Mouse (Mus musculus): ENCODE measurements around the gene Hmgb1. TPM values are rescaled to one million over a fixed set of nuclear protein-coding genes. Genes with fewer than 3 reads are reported as not detected.

Gene Hmgb1
- polyA plus RNA-seq, 1 experiment = 18.9 TPM

DNA sequence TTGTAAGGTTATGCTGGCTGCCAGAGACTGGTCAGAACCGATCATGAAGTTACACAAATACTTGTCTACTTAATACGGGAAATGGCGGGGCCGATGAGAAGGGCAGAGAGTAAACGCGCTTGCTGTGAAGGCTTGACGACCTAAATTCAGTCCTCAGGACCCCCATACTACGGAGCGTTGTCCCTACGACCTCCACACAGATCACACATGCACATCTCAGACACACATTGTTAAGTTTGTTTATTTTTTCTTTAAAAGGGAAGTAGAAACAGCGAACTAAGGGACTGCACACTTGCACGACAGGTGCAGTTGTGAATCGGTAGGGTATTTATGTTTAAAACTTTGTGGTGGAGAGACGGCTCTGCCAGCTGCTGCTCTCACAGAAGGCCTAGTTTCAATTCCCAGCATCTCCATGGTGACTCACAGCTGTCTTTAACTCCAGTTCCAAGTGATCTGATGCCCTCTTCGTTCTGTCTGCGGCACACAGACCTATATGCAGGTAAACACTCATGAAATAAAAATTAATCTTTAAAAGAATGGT is 64.9 kb downstream of the Hmgb1 start:
- Histone ChIP-seq H3K36me3 (ENCODE audit: control insufficient read depth, insufficient read depth, low read length) (no peaks in the 10 kb centered on the region), H3K4me3 (ENCODE audit: extremely low read depth, insufficient read depth, insufficient read length) (no peak overlapping the region), H3K27ac (ENCODE audit: insufficient read depth, low read length) (no peak overlapping the region), H3K4me1 (ENCODE audit: control insufficient read depth, insufficient read depth, insufficient read length) (peaks cover 8% of the 10 kb centered on the region; the same call in 1 of the 2 replicates), H3K27me3 (ENCODE audit: control insufficient read depth, insufficient read depth, low read length) (no peaks in the 10 kb centered on the region)
- DNase-seq (ENCODE audit: low read depth in 1 of 2, low spot score in 2 of 2) = no peak
- TF ChIP-seq CTCF (IDR thresholded peaks at IDR 0.05; ENCODE audit: extremely low read depth, insufficient read depth, insufficient read length, insufficient replicate concordance) = no peak
- no peak for TF ChIP-seq POLR2A (IDR thresholded peaks at IDR 0.05; ENCODE audit: low read depth, low read length)
- WGBS = 65% methylated on average over 16 of the region's 16 CpGs

DNA sequence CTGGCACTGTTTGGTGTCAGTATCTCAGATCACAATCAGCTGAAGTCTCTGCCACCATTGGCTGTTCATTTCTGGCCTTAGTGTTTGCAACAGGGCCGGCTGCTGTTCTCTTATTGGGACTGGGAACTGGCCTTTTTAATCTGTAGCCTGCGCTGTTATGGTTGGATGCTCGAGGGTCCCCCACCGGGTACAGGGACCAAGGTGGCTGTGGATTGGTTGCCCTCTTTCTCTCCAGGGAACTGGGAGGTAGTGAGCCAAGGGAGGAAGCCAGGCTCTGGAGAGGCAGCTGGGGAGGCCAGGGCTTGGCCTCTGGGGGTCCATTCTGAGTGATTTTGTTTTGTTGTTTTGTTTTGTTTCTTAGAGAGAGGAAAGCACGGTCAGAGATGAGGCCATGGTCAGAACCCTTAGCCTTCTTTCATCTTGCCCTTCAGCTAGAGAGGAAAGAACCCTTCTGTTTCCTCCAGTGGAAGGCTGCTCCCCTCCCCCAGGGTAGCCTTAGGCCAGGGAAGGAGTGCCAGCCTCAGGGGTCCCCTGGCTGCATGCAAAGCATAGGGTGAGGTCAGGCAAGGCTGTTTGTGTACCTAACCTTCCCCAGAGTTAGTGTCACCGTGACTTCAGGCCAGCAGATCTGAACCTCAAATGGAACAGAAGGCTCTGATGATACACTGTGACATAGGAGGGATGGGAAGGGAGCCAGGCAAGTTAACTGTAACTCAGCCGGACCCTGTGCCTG is 66.3 kb downstream of the Hmgb1 start:
- Histone ChIP-seq H3K27me3 (ENCODE audit: control insufficient read depth, insufficient read depth, low read length) (no peaks in the 10 kb centered on the region), H3K4me3 (ENCODE audit: extremely low read depth, insufficient read depth, insufficient read length) (no peak overlapping the region), H3K4me1 (ENCODE audit: control insufficient read depth, insufficient read depth, insufficient read length) (peaks cover 8% of the 10 kb centered on the region; the same call in 1 of the 2 replicates), H3K36me3 (ENCODE audit: control insufficient read depth, insufficient read depth, low read length) (no peaks in the 10 kb centered on the region), H3K27ac (ENCODE audit: insufficient read depth, low read length) (no peak overlapping the region)
- 45% methylated on average over 7 of the region's 7 CpGs for WGBS
- no peak for DNase-seq (ENCODE audit: low read depth in 1 of 2, low spot score in 2 of 2)
- TF ChIP-seq CTCF (IDR thresholded peaks at IDR 0.05; ENCODE audit: extremely low read depth, insufficient read depth, insufficient read length, insufficient replicate concordance) (no peak), POLR2A (IDR thresholded peaks at IDR 0.05; ENCODE audit: low read depth, low read length) (no peak)

DNA sequence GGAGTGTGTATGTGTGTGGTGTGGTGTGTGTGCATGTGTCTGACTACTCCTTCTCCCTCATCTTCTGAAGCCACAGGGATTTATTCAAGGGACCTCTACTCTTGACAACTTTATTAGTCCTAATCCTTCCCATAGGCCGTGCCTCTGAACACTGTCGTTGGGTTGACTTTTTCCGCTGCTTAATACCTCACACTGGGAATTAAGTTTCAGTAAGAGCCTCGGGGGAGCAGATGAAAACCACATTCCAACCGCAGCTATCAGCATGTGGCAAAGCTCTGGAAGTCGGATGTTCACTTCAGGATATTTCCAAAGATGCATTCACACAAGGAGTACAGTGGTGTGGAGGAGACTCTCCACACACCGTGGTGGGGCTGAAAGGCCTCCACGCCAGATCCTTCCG is 69.7 kb downstream of the Hmgb1 start:
- TF ChIP-seq CTCF (IDR thresholded peaks at IDR 0.05; ENCODE audit: extremely low read depth, insufficient read depth, insufficient read length, insufficient replicate concordance) = no peak
- H3K27me3 ChIP-seq (ENCODE audit: control insufficient read depth, insufficient read depth, low read length) = no peaks in the 10 kb centered on the region
- no peaks in the 10 kb centered on the region for H3K36me3 ChIP-seq (ENCODE audit: control insufficient read depth, insufficient read depth, low read length)
- H3K4me3 ChIP-seq (ENCODE audit: extremely low read depth, insufficient read depth, insufficient read length) = no peak overlapping the region
- no peak for DNase-seq (ENCODE audit: low read depth in 1 of 2, low spot score in 2 of 2)
- WGBS = 87% methylated on average over 9 of the region's 9 CpGs
- H3K4me1 ChIP-seq (ENCODE audit: control insufficient read depth, insufficient read depth, insufficient read length) = peaks cover 8% of the 10 kb centered on the region; the same call in 1 of the 2 replicates
- H3K27ac ChIP-seq (ENCODE audit: insufficient read depth, low read length) = no peak overlapping the region

DNA sequence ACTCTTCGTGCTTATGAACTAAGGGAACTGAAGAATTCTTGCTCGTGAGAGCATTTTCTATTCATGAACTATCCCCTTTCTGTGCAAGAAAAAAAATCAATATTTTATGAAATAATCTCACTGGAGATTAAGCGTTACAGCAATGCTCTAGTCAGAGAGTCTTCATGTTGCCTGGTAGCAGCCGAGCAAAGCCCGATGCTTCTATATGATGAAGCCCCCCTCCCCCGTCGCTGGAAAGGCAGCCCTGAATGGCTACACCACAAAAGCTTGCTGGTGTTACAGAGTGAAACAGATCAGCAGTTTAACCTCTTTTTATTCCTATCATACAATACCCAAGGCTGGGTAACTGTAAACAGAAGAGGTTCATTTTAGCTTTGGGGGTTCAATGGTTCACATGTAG is 70.3 kb downstream of the Hmgb1 start:
- Histone ChIP-seq H3K4me1 (ENCODE audit: control insufficient read depth, insufficient read depth, insufficient read length) (peaks cover 8% of the 10 kb centered on the region; the same call in 1 of the 2 replicates), H3K27ac (ENCODE audit: insufficient read depth, low read length) (no peak overlapping the region), H3K27me3 (ENCODE audit: control insufficient read depth, insufficient read depth, low read length) (no peaks in the 10 kb centered on the region), H3K4me3 (ENCODE audit: extremely low read depth, insufficient read depth, insufficient read length) (no peak overlapping the region), H3K36me3 (ENCODE audit: control insufficient read depth, insufficient read depth, low read length) (no peaks in the 10 kb centered on the region)
- TF ChIP-seq POLR2A (IDR thresholded peaks at IDR 0.05; ENCODE audit: low read depth, low read length) (no peak), CTCF (IDR thresholded peaks at IDR 0.05; ENCODE audit: extremely low read depth, insufficient read depth, insufficient read length, insufficient replicate concordance) (no peak)
- WGBS = 90% methylated on average over 7 of the region's 7 CpGs
- no peak for DNase-seq (ENCODE audit: low read depth in 1 of 2, low spot score in 2 of 2)

DNA sequence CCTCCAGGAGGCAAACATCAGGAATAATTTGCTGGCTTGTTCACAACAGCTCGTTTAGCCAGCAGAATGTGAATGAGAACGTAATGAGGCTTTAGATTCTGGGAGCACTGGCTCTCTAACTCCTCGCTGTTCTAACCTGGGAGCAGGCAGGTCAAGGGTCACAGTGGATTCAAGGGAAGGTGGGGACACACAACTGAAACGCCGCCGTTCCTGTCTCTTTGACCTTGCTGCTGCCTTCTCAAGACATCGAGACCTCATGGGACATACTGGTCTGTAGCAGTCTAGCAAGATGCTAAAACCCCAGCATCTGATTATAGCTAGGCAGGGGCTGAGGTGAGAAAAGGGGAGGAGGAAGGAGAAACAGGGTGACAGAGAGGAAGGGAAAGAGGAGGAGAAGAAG is 70.8 kb downstream of the Hmgb1 start:
- no peak for DNase-seq (ENCODE audit: low read depth in 1 of 2, low spot score in 2 of 2)
- 88% methylated on average over 7 of the region's 7 CpGs for WGBS
- TF ChIP-seq CTCF (IDR thresholded peaks at IDR 0.05; ENCODE audit: extremely low read depth, insufficient read depth, insufficient read length, insufficient replicate concordance) (no peak), POLR2A (IDR thresholded peaks at IDR 0.05; ENCODE audit: low read depth, low read length) (no peak)
- no peaks in the 10 kb centered on the region for H3K36me3 ChIP-seq (ENCODE audit: control insufficient read depth, insufficient read depth, low read length)
- H3K27ac ChIP-seq (ENCODE audit: insufficient read depth, low read length) = no peak overlapping the region
- no peak overlapping the region for H3K4me3 ChIP-seq (ENCODE audit: extremely low read depth, insufficient read depth, insufficient read length)
- H3K4me1 ChIP-seq (ENCODE audit: control insufficient read depth, insufficient read depth, insufficient read length) = peaks cover 3% of the 10 kb centered on the region; the same call in 1 of the 2 replicates
- no peaks in the 10 kb centered on the region for H3K27me3 ChIP-seq (ENCODE audit: control insufficient read depth, insufficient read depth, low read length)

DNA sequence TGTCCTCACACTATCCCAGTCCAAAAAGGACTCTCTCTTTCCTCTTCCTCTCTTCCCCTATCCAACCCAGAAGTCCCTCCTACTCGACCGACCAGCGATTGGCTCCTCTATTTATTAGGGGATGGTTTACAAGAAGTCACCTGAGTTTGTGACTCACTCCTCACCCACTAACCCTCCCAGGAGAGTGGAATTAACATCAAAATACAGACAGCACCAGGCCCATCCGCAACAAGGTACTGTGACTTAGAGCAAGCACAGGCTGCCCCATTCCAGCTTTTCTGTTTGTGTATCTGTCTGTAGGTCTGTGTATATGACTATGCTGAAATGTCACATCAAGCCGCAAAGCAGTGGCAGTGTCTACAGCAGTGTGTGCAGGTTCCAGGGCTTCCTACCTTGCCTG is 71.7 kb downstream of the Hmgb1 start:
- H3K4me1 ChIP-seq (ENCODE audit: control insufficient read depth, insufficient read depth, insufficient read length) = no peaks in the 10 kb centered on the region
- DNase-seq (ENCODE audit: low read depth in 1 of 2, low spot score in 2 of 2) = no peak
- H3K36me3 ChIP-seq (ENCODE audit: control insufficient read depth, insufficient read depth, low read length) = no peaks in the 10 kb centered on the region
- TF ChIP-seq CTCF (IDR thresholded peaks at IDR 0.05; ENCODE audit: extremely low read depth, insufficient read depth, insufficient read length, insufficient replicate concordance) = no peak
- no peak for TF ChIP-seq POLR2A (IDR thresholded peaks at IDR 0.05; ENCODE audit: low read depth, low read length)
- no peaks in the 10 kb centered on the region for H3K27me3 ChIP-seq (ENCODE audit: control insufficient read depth, insufficient read depth, low read length)
- no peak overlapping the region for H3K4me3 ChIP-seq (ENCODE audit: extremely low read depth, insufficient read depth, insufficient read length)
- H3K27ac ChIP-seq (ENCODE audit: insufficient read depth, low read length) = no peak overlapping the region
- 94% methylated on average over 5 of the region's 5 CpGs for WGBS

DNA sequence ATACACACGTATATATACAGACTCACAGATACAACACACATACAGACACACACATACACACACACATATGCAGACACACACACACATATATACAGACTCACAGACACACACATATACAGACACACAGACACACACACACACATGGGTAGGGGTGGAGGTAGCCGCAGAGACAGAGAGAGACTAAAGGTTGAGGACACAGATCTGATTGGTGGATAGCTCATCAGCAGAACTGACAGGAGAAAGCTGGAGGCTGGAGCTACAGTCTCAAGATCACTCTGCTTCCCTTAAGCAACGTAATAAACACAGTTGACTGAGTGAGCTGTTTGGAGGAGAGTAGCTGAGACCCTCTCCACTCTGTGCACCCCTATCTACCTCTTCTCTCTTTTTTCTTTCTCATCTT is 75.1 kb downstream of the Hmgb1 start:
- H3K27me3 ChIP-seq (ENCODE audit: control insufficient read depth, insufficient read depth, low read length) = no peaks in the 10 kb centered on the region
- 89% methylated on average over 3 of the region's 3 CpGs for WGBS
- H3K36me3 ChIP-seq (ENCODE audit: control insufficient read depth, insufficient read depth, low read length) = no peaks in the 10 kb centered on the region
- no peak overlapping the region for H3K27ac ChIP-seq (ENCODE audit: insufficient read depth, low read length)
- no peaks in the 10 kb centered on the region for H3K4me1 ChIP-seq (ENCODE audit: control insufficient read depth, insufficient read depth, insufficient read length)
- DNase-seq (ENCODE audit: low read depth in 1 of 2, low spot score in 2 of 2) = no peak
- no peak for TF ChIP-seq POLR2A (IDR thresholded peaks at IDR 0.05; ENCODE audit: low read depth, low read length)
- no peak for TF ChIP-seq CTCF (IDR thresholded peaks at IDR 0.05; ENCODE audit: extremely low read depth, insufficient read depth, insufficient read length, insufficient replicate concordance)
- no peak overlapping the region for H3K4me3 ChIP-seq (ENCODE audit: extremely low read depth, insufficient read depth, insufficient read length)
